Mouse (Mus musculus) brain, embryonic 14.5 days (tissue): ENCODE measurements around the gene Pex11b. TPM values are rescaled to one million over a fixed set of nuclear protein-coding genes. Genes with fewer than 3 reads are reported as not detected.
"Not testable (repeated sequence)": the region's sequence is repeated elsewhere in the genome, so short reads cannot be mapped to it uniquely, and the experiment has no call there.

Experiments used
- DNase-seq: peaks from one replicate; pipeline ENCODE4 v3.0.0-alpha.2; 2011; ENCODE audit warnings: low read depth
- CTCF ChIP-seq: fragments of 200-500 bp; IDR thresholded peaks from 2 replicates; pipeline ENCODE4 v1.5.1; 2012; ENCODE audit warnings: inconsistent platforms, mild to moderate bottlenecking, moderate library complexity, borderline replicate concordance; ENCODE audit not compliant: insufficient read depth, insufficient read length; ENCODE audit errors: extremely low read depth
- POLR2A ChIP-seq: fragments of 200-500 bp; IDR thresholded peaks from 2 replicates; pipeline ENCODE4 v1.6.1; 2012; ENCODE audit warnings: mild to moderate bottlenecking, inconsistent platforms, borderline replicate concordance; ENCODE audit not compliant: poor library complexity, insufficient read depth, insufficient read length, severe bottlenecking; ENCODE audit errors: extremely low read depth
- polyA plus RNA-seq: library from polyadenylated mRNA; depleted of rRNA; stranded (reverse); fragments of >200 nt; gene quantifications from 2 replicates; pipeline ENCODE4 v1.2.3, GENCODE M21; 2012

Gene Pex11b
- polyA plus RNA-seq, 1 experiment: 46.1 TPM

DNA sequence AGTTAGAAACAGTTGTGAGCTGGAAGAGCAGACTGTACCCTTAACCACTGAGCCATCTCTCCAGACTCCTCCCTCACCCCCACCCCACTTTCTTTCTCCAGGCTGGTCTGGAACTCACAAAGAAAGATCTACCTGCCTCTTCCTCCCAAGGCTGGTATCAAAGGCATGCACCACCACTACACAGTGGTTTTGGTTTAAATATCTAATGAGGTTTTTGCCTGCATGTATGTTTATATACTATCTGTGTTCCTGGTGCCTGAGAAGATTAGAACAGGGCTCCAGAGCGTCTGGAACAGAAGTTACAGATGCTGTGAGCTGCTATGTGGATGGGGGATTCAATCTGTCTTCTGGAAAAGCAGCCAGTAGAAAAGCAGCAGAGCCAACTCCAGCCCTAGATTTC, 1.2 kb upstream of the Pex11b start:
- TF ChIP-seq POLR2A (no peak), CTCF (no peak)

DNA sequence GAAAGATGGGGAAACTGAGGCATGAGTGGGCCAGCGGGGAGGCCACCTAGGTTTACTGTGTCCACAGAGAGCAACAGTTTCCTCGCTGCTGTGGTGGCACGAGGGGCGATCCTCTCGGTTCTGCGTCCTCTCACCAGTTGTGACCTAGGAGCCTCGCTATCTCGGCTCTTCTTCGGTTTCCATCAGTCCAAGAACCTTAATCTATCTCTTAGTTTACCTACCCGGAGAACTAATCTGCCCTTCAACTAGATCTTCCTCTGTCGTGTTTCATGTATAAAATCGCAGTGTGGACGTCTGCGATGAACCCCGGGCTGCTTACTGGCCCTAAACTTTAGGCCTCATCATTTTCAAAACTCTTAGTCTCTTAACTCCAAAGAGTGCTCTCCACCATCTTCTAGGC, 730 bp downstream of the Pex11b start:
- DNase-seq: no peak
- TF ChIP-seq CTCF (no peak), POLR2A (no peak)

More for the DNA sequence above, 1.2 kb upstream of the Pex11b start:
- no peak for DNase-seq

DNA sequence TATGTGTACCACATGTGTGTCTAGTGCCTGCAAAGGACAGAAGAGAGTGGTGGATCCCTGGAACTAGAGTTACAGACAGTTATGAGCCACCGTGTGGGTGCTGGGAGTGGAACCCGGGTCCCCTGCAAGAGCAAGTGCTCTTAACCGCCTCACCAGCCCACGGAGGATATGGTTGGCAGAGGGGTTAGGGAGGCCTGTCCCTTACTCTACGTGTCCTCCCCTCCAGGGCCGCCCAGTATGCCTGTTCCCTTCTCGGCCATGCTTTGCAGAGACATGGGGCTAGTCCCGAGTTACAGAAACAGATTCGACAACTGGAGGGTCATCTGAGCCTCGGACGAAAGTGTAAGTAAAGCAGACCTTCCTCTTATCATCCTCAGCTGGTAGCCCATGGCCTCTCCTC, 1.3 kb downstream of the Pex11b start:
- DNase-seq: no peak
- TF ChIP-seq CTCF (no peak), POLR2A (no peak)

DNA sequence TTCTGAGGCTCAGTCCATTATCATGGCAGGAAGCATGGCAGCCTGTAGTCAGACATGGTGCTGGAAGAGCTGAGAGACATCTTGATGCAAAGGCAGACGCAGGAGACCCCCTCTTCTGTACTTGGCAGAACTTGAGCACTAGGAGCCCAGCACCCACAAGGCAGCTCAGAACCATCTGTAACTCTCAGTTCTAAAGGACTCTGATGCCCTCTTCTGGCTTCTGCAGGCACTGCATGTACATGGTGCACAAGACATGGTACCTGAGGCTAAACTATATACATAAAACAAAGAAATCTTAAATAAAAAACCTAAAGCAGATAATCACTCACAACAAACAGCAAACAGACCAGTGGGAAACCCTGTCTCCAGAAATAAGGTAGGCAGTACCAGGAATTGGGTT, 4.0 kb downstream of the Pex11b start:
- no peak for TF ChIP-seq POLR2A
- TF ChIP-seq CTCF: peak; percentile 61; the same call in 1 of the 2 replicates
- peak; percentile 47 for DNase-seq

DNA sequence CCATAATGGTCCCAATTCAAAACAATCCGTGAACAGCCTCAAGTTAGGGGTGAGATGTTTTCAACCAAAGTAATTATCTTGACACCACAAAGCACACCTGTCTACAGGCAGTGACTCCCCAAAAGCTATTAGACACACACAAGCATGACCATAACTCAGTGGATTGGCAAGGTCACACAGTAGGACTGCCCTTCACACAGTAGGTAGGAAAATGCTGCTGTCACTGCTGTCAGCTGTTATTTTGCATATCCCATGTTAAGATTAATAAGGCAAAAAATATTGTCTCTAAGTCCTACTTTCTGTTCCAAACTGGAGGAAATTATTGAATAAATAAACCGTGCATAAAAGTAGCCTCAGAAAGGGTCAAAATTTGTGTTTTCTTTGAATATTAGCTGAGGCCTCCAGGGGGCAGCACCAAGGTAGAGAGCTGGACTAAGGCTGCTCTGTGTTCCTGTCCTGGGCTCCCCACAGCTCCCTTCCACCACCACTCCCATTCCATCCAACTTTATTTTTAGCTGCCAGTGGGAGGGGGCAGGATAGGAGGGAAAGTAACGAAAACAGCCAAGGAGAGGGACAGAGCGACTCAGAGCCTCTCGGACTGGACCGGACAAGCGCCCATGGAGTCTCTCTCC, 10.0 kb downstream of the Pex11b start, which contains the start of gene Itga10:
TSS of gene Itga10 (plus strand) at position 567 of the 632 bp plus-strand sequence.
- peak; percentile 31 for DNase-seq
- TF ChIP-seq POLR2A: no peak
- peak; percentile 50; the same call in 1 of the 2 replicates for TF ChIP-seq CTCF

DNA sequence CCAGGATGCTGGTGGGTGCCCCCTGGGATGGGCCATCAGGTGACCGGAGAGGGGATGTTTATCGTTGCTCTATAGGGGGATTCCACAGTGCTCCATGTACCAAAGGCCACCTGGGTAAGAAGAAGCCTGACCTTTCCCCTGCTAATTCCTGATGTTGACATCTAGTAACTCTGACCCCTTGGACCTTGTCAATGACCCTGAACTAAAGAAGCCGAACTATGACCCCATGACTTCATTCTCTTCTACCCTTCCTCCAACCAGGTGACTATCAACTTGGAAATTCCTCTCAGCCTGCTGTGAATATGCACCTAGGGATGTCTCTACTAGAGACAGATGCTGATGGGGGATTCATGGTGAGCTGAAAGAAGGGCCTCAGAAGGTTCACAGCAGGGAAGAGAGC, 12.2 kb downstream of the Pex11b start:
- no peak for DNase-seq
- TF ChIP-seq POLR2A (no peak), CTCF (no peak)

DNA sequence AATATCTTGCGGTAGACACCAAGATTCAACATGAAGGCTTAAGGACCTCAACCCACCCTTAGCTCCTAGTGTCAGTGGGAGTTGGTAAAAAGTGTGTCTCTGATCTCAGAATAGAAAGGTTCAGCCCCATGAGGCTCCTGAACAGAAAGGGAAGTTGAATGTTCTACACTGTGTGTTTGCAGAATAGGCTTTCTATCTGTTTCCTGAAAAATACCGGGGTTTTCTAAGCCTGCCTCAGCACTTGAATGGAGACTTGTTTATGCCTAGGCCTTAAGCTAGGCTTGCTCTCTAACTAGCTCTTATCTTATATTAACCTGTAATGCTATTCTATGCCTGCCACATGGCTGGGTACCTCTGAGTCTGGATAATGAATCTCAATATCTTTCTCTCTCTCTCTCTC, 25.7 kb downstream of the Pex11b start:
- no peak for DNase-seq

DNA sequence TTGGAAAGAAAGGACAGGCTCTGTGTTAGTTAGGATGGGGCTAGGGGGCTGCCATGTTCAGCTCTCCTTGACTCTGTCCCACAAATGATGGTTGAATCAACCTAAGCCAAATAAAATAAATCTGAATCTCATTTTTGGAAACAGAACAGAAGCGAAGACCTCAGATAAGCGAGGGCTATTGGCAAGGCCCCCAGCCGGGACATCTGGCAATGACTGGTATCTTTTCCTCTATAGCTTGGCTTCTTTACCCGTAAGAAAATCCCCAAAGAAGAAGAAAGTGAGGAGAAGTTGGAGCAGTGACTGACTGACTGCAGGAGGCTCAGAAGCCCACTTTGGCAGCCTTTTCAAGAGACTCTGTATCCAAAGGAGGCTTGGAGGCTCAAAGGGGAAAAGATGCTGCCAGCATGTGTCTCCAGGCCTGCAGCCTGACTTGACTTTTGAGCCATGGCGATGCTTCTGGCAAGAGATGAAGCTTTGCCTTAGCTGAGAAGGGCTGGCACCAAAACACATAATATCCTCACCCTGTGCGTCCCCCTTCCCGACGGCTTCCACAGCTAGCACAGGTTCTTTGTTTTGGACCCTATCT, 27.6 kb downstream of the Pex11b start:
- peak; percentile 20 for DNase-seq
- TF ChIP-seq CTCF (no peak), POLR2A (no peak)

More for the DNA sequence above, 25.7 kb downstream of the Pex11b start:
- TF ChIP-seq CTCF (no peak), POLR2A (no peak)

DNA sequence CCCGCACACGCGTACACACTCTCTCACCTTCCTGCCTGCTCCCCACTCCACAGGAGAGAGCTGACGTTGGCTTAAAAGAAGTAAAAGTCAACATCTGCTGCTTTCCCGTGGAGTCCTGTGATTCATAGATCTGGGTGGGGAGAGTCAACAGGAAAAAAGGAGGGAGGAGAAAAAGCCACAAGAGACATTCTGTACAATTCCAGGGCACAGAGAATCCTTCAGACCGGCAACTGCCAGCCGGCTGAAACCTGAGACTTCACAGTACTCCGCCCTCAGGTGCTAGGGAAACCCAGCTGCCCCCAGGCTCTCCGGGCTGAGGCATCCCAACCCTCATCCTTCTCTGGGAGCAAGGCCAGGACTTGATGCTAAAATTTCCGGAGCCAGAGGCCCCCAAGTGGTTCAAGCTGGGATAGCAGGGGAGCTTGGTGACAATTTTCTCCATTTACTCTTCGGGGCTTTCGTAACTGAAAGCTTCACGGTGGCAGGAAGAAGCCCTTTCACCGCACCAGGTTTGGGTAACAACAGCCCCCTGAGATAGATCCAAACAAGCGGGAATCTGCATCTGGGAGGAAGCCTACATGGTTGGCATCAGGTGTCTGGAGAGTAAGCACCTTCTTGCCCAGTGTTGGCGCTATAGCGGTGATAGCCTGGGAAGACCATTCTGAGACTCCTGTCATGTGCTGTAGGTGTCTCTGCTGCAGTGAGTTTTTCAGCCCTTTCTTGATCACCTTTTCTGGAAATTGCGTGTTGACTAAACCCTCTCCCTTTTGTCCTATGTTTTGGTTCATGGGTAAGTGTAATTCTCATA, 28.5 kb downstream of the Pex11b start:
- TF ChIP-seq CTCF: peak; percentile 89
- TF ChIP-seq POLR2A: no peak
- DNase-seq: peak; percentile 92

DNA sequence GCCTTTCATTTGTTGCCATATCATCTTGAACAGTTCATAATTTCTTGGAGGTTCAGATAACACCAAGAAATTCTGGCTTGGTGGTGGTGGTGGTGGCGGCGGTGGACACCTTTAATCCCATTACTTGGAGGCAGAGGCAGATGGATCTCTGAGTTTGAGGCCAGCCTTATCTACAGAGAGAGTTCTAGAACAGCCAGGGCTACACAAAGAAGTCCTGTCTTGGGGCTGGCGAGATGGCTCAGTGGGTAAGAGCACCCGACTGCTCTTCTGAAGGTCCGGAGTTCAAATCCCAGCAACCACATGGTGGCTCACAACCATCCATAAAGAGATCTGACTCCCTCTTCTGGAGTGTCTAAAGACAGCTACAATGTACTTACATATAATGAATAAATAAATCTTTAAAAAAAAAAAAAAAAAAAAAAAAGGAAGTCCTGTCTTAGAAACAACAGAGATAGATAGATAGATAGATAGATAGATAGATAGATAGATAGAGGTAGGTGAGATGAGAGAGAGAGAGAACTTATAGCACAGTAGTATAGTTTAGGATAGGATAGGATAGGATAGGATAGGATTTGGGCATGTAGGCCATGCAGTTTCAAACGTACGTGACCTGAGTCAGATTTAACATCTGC, 30.7 kb downstream of the Pex11b start:
- not testable (repeated sequence) for DNase-seq

DNA sequence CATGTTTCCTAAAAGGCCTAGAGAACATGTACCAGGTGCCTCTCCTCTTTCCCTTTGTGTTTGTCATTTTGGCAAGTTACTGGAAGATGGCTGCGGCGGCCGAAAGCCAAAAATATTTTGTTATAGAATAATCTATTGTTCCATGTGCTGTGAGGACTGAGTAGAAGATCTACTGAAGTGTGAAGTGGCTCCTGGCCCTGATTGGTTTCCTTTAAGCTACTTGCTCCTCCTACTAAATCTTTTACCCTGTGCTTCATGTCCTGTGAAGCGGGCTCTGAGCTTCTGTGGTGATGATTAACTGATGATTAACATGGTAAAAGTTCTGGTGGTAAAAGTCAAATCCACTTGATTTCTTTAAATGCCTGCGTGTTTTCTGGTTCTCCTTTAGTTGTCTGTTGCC, 31.7 kb downstream of the Pex11b start:
- no peak for DNase-seq
- TF ChIP-seq CTCF: no peak
- no peak for TF ChIP-seq POLR2A

DNA sequence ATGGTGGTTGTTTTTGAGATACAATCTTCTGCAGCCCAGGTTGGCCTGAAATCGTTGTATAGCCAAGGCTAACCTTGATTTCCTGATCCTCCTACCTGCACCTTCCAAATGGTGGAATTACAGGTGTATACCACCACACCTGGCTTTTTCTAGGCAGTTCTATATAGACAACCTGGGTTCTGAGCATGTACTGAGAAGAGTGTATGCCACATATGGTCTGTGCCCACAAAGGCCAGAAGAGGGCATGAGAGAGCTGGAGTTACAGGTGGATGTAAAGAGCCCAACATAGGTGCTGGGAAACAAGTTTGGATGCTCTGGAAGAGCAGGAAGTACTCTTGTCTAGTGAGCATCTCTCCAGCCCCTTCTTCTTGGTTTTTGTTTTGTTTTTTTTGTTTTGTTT, 32.1 kb downstream of the Pex11b start:
- TF ChIP-seq CTCF (peak; percentile 41; the same call in 1 of the 2 replicates), POLR2A (no peak)

More for the DNA sequence above, 32.1 kb downstream of the Pex11b start:
- DNase-seq: no peak
